Mouse (Mus musculus) kidney, postnatal 0 days (tissue): ENCODE measurements at regions not wholly inside any gene's neighbourhood (a gene's known extent, or its start where the extent isn't known, plus 50 kb on each side); places are given as distances from the start of the nearest gene placed in this dataset.

ENCODE experiments used
- ATAC-seq: fragments of 200-750 bp; cut with Nextera tagmentation; replicated peaks from 2 replicates; pipeline ENCODE4 v1.8.0; 2017; ENCODE audit warnings: low read depth, moderate number of reproducible peaks, moderate TSS enrichment, moderate library complexity; ENCODE audit not compliant: low FRiP score
- DNase-seq: peaks from one replicate; pipeline ENCODE4 v3.0.0-alpha.2; 2016; ENCODE audit warnings: low spot score
- H3K27ac ChIP-seq: fragments of 300-500 bp; sonication (generic); 2 replicates; pipeline ENCODE4 v1.5.1; 2014; ENCODE audit warnings: mild to moderate bottlenecking
- H3K27me3 ChIP-seq: fragments of 300-500 bp; sonication (generic); 2 replicates; pipeline ENCODE4 v1.6.1; 2014; ENCODE audit warnings: low read length, mixed read lengths; ENCODE audit not compliant: insufficient read depth
- H3K36me3 ChIP-seq: fragments of 300-500 bp; sonication (generic); 2 replicates; pipeline ENCODE4 v1.6.1; 2014; ENCODE audit warnings: low read length, mixed read lengths; ENCODE audit not compliant: insufficient read depth
- H3K4me1 ChIP-seq: fragments of 300-500 bp; sonication (generic); replicated peaks from 2 replicates; pipeline ENCODE4 v1.6.1; 2014; ENCODE audit warnings: antibody characterized with exemption, low read length, mixed read lengths; ENCODE audit not compliant: insufficient read depth
- H3K4me2 ChIP-seq: fragments of 300-500 bp; sonication (generic); 2 replicates; pipeline ENCODE4 v1.6.1; 2014; ENCODE audit warnings: mild to moderate bottlenecking, low read length, moderate library complexity, mixed read lengths
- H3K4me3 ChIP-seq: fragments of 300-500 bp; sonication (generic); replicated peaks from 2 replicates; pipeline ENCODE4 v1.5.1; 2014; ENCODE audit warnings: low read depth, low read length
- H3K9ac ChIP-seq: fragments of 300-500 bp; sonication (generic); 2 replicates; pipeline ENCODE4 v1.6.1; 2014; ENCODE audit warnings: low read depth, low read length
- H3K9me3 ChIP-seq: fragments of 300-500 bp; sonication (generic); replicated peaks from 2 replicates; pipeline ENCODE4 v1.6.1; 2016; ENCODE audit warnings: low read length, inconsistent platforms, mixed read lengths
- CTCF ChIP-seq: IDR thresholded peaks from 2 replicates; pipeline ENCODE4 v1.5.1; 2016; ENCODE audit warnings: antibody characterized with exemption, low read depth, mild to moderate bottlenecking, moderate library complexity
- WGBS: fragments of 180-500 bp; shearing (Covaris S2); extraction: QIAGEN DNeasy Blood & Tissue Kit; methylation state at CpG from one replicate; pipeline ENCODE4 v1.1.7; 2014; 5-methylcytosine and 5-hydroxymethylcytosine counted together

DNA sequence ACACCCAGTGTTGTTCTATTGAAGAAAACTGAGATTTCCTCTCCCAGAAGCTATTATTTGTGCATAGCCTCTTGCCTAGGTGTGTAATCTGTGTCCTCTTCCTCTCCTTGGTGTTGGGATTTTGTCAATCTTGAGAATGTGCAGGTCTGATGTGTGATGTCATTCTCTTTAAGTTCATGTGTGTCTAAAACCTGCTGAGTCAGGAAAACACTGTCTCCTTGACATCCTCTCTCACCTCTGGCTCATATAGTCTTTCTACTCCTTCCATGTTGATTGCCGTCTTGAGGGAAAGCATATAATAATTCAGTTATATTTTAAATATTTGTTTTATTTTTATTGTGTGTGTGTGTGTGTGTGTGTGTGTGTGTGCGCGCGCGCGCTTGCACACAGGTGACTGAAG, 84.6 kb upstream of the Plxna4 start:
- no peaks in the 10 kb centered on the region for H3K4me1 ChIP-seq
- H3K9ac ChIP-seq, result no peak overlapping the region
- TF ChIP-seq CTCF, result no peak
- ATAC-seq (no peak), DNase-seq (no peak)
- H3K36me3 ChIP-seq, result no peaks in the 10 kb centered on the region
- no peaks in the 10 kb centered on the region for H3K27me3 ChIP-seq
- WGBS, result 98% methylated on average over 6 of the region's 6 CpGs
- no peak overlapping the region for H3K27ac ChIP-seq
- H3K4me2 ChIP-seq, result no peak overlapping the region
- H3K9me3 ChIP-seq, result no peaks in the 10 kb centered on the region
- H3K4me3 ChIP-seq, result no peak overlapping the region

DNA sequence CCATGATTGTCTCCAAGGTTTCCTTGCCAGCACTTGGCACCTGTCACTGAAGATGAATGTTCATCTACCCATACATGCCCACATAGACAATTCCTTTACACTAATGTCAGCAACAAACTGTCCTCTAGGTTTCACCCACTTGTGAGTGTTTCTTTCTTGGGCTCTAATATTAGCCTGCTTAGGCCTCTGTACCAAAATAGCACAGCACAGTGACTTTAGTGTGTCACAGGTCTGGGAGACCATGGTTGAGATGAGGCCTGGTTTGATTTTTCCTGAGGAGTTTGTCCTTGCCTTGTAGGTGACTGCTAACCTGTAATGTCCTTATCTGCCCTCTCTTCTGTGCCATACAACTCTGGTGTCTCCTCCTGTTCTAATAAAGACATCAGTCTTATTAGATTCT, 71.8 kb upstream of the Plxna4 start:
- Histone ChIP-seq H3K27me3 (no peaks in the 10 kb centered on the region), H3K9me3 (no peaks in the 10 kb centered on the region), H3K4me3 (no peak overlapping the region), H3K9ac (no peak overlapping the region), H3K4me2 (no peak overlapping the region), H3K4me1 (no peaks in the 10 kb centered on the region), H3K36me3 (no peaks in the 10 kb centered on the region), H3K27ac (no peak overlapping the region)
- DNase-seq (no peak), ATAC-seq (no peak)
- TF ChIP-seq CTCF, result no peak

DNA sequence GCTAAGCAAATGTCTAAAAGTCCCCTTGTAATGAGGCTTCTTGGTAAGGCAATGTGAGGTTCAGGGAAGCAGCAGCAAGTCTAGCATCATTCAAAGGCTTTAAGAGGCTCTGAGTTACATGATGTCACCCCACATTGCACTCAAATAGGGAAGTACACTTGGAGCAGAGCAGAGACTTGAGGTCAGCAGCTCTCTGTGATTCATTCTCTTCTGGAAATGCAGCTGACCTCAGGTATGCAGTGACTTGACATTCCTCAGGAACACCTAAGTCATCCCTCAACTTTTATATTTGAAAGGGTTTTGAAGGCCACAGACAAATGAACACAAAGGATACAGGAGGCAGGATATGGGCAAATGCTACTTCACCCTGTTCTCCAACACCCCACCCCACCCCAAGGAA, 69.4 kb upstream of the Plxna4 start:
- ATAC-seq, result no peak
- no peaks in the 10 kb centered on the region for H3K4me1 ChIP-seq
- no peaks in the 10 kb centered on the region for H3K9me3 ChIP-seq
- DNase-seq, result no peak
- H3K27me3 ChIP-seq, result no peaks in the 10 kb centered on the region
- H3K36me3 ChIP-seq, result no peaks in the 10 kb centered on the region
- H3K27ac ChIP-seq, result no peak overlapping the region
- TF ChIP-seq CTCF, result no peak
- H3K4me3 ChIP-seq, result no peak overlapping the region
- no peak overlapping the region for H3K9ac ChIP-seq
- no peak overlapping the region for H3K4me2 ChIP-seq

DNA sequence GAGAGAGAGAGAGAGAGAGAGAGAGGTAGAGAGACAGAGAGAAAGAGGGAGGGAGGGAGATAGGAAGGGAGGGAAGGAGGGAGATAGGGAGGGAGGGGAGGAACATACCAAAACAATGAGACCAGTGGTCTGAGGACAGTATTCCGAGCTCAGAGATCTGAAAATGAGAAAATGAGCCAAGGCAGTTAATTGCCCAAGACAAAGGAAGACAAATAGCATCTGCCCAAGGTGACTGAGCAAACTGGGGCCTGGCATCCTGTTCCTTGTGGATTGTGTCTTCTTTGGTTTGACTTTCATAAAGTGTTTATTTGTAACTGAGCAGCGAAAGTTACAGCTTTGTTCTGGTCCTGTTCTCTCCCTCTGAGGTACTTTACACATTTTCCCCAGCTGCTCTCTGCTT, 66.2 kb upstream of the Plxna4 start:
- H3K27me3 ChIP-seq, result no peaks in the 10 kb centered on the region
- WGBS, result 29% methylated on average over 2 of the region's 2 CpGs
- no peaks in the 10 kb centered on the region for H3K36me3 ChIP-seq
- no peak for TF ChIP-seq CTCF
- ATAC-seq (no peak), DNase-seq (peak; percentile 71)
- H3K4me1 ChIP-seq, result no peaks in the 10 kb centered on the region
- no peak overlapping the region for H3K4me2 ChIP-seq
- H3K4me3 ChIP-seq, result no peak overlapping the region
- H3K27ac ChIP-seq, result no peak overlapping the region
- no peak overlapping the region for H3K9ac ChIP-seq
- H3K9me3 ChIP-seq, result no peaks in the 10 kb centered on the region

DNA sequence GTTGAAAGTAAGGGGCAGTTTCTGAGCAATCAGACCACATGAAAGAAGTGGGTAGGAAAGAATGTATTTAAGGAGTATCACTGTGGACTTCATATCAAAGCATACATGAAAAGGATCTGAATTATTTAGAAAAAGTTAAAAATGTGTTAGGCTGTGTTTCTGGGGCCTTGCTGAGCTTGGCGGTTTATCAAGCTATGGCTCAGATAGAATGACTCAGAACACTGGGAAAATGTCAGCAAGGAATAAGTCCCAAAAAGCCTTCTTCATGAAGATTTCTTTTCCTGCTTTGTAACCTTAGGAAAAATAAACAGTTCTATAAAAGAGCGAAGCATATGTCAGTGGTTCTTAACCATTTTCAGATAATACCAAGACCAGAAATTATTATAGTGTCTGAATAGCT, 56.0 kb upstream of the Plxna4 start:
- Histone ChIP-seq H3K4me2 (no peak overlapping the region), H3K4me3 (no peak overlapping the region), H3K27ac (no peak overlapping the region), H3K27me3 (no peaks in the 10 kb centered on the region), H3K36me3 (no peaks in the 10 kb centered on the region), H3K9me3 (no peaks in the 10 kb centered on the region), H3K4me1 (no peaks in the 10 kb centered on the region), H3K9ac (no peak overlapping the region)
- 91% methylated on average over 2 of the region's 2 CpGs for WGBS
- no peak for ATAC-seq
- no peak for DNase-seq
- no peak for TF ChIP-seq CTCF

DNA sequence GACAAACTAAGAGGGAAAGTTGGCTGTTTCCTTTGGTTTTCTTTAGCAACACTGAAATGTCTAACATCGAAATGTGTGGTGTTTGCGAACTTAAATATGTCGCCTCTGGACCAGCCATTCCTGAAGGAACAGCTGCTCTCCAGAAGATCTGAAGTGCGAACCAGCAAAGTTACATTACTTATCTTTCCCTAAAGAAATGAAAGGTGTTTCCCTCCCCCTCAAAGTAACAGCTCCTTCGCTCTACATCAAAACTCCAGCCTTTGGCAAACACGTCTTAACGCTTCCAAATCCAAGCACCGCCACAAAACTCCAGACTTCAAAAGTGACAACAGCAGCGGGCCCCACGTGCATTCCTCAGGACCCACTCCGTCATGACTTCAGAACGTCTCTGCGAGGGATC, 50.9 kb upstream of the Plxna4 start:
- Histone ChIP-seq H3K27ac (no peak overlapping the region), H3K27me3 (no peaks in the 10 kb centered on the region), H3K9me3 (no peaks in the 10 kb centered on the region), H3K9ac (no peak overlapping the region), H3K36me3 (no peaks in the 10 kb centered on the region), H3K4me1 (no peaks in the 10 kb centered on the region), H3K4me2 (no peak overlapping the region), H3K4me3 (no peak overlapping the region)
- ATAC-seq (no peak), DNase-seq (no peak)
- no peak for TF ChIP-seq CTCF
- 66% methylated on average over 13 of the region's 13 CpGs for WGBS
